Mouse (Mus musculus) lung, adult 2 months (tissue): Measurements from ENCODE around the gene Lamb2. TPM values are rescaled to one million over a fixed set of nuclear protein-coding genes. Genes with fewer than 3 reads are reported as not detected.

ENCODE experiments used
- DNase-seq: peaks from one replicate; pipeline ENCODE4 v3.0.0; 2022
- H3K4me1 ChIP-seq: fragments of 200-500 bp; 2 replicates; pipeline ENCODE4 v1.6.1; 2011; ENCODE audit warnings: low read length; ENCODE audit not compliant: control insufficient read depth, insufficient read depth
- H3K4me3 ChIP-seq: fragments of 200-500 bp; replicated peaks from 2 replicates; pipeline ENCODE3; 2011; ENCODE audit warnings: low read depth, mild to moderate bottlenecking, control low read depth, low read length; ENCODE audit errors: extremely low read depth
- CTCF ChIP-seq: fragments of 200-500 bp; IDR thresholded peaks from 2 replicates; pipeline ENCODE4 v1.5.1; 2011; ENCODE audit warnings: mild to moderate bottlenecking, low read length, control low read depth; ENCODE audit not compliant: insufficient read depth
- POLR2A ChIP-seq: fragments of 200-500 bp; IDR thresholded peaks from 2 replicates; pipeline ENCODE4 v1.6.1; 2011; ENCODE audit warnings: low read depth, mild to moderate bottlenecking, control low read depth, low read length, borderline replicate concordance; ENCODE audit errors: extremely low read depth
- WGBS: fragments of 180-500 bp; shearing (Covaris S2); methylation state at CpG from one replicate; pipeline ENCODE4 v1.1.7; 2018; 5-methylcytosine and 5-hydroxymethylcytosine counted together
- polyA plus RNA-seq: library from polyadenylated mRNA; depleted of rRNA; stranded (reverse); fragments of >200 nt; gene quantifications from 2 replicates; pipeline ENCODE4 v1.2.3, GENCODE M21; 2012

The Lamb2 gene
- polyA plus RNA-seq, 1 experiment = 231 TPM

DNA sequence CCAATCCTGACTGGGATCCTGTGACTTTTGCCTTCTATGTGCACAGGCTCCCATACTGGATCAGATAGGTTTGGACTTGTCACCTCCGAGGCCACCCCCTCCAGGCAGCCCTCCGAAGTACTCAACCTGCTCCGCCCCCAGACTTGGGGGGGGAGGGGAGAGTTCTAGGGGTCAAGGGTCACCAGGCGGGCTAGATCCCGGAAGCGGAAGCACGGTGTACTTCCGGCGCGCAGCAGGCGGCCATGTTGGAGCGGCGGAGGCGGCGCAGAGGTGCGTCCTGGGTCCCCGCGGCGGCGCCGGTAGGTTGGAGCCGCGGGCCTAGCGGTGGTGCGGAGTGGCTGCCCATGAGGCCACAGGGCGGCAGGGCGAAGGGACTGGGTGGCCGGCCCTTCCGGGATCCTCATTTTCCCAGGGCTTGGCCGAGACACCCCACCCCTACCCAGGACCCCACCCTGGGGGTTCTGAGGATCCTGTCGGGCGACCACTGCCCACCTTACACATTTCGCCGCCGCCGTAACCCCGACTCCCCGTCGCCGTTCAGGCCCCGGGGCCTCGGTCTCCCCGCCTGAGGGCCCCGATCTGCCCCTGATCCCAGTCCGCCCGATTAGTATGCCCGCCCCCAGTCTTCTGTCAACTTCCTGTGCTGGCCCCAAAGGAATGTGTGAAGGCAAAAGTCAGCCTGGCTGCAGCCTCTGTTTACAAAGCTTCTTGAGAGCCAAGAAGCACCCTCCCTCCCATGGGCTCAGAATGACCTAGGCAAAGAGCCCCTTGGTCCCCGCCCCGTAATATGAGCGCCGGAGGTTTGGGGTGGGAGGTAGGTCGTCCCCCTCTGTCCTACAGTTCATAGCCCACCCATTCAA is 19.0 kb upstream of the Lamb2 start, which contains the start of gene Ccdc71:
Gene Ccdc71, plus strand, starts transcription at position 209 of the 860 bp plus-strand sequence.
- TF ChIP-seq POLR2A (peak; percentile 76; the same call in 1 of the 2 replicates), CTCF (no peak)
- under 1% methylated on average over 48 of the region's 52 CpGs for WGBS
- Histone ChIP-seq H3K4me3 (peak within 1 kb of the TSS; percentile 82), H3K4me1 (peaks cover 14% of the 10 kb centered on the region)
- DNase-seq = peak; percentile 86

DNA sequence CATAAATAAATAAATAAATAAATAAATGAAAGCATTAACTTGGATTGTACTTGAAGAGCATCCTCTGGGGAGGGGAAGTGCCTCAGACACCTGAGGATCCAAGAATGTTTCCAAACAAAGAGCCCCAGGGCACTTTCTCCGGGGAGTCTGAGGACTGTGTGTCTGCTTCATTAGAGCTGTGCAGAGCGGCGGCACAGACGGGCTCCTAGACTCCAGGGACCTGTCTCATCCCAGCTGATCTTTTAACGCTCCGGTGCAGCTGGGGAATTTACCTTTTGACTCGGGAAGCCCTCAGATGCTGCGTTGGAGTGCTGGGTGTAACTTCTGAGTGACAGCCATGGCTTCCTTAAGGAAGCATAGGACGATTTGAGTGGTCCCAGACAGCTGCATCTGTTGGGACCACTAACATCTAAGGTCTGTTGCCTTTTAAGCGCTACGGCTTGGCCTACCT is 18.3 kb upstream of the Lamb2 start, which contains the start of gene Klhdc8b:
Gene Klhdc8b, minus strand, starts transcription at position 401 of the 451 bp plus-strand sequence.
- peaks cover 14% of the 10 kb centered on the region for H3K4me1 ChIP-seq
- WGBS = 17% methylated on average over 11 of the region's 11 CpGs
- H3K4me3 ChIP-seq = peak within 1 kb of the TSS; percentile 82
- TF ChIP-seq CTCF = no peak
- TF ChIP-seq POLR2A = no peak
- no peak for DNase-seq

DNA sequence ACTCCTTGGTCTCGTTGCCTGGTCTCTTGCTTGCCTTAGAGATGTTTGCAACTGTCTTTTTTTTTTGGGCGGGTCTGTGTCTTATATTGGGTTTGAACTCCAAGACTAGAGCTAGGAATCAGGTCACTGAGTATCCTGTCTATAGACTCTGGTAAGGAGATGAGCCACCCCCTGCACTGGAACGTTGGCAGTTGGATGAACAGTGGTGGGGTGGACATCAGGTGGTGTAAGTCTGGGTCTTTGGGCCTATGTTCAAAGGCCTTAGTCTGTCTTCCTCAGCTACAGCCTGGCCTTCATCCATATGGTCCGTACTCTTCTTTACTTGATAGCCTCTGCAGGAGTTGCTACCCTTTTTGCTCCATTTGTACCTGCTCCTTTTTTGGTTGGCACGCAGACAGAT is 17.9 kb upstream of the Lamb2 start:
- TF ChIP-seq POLR2A = no peak
- peaks cover 14% of the 10 kb centered on the region for H3K4me1 ChIP-seq
- peak overlapping the region; percentile 14 for H3K4me3 ChIP-seq
- 69% methylated on average over 5 of the region's 5 CpGs for WGBS
- no peak for DNase-seq

DNA sequence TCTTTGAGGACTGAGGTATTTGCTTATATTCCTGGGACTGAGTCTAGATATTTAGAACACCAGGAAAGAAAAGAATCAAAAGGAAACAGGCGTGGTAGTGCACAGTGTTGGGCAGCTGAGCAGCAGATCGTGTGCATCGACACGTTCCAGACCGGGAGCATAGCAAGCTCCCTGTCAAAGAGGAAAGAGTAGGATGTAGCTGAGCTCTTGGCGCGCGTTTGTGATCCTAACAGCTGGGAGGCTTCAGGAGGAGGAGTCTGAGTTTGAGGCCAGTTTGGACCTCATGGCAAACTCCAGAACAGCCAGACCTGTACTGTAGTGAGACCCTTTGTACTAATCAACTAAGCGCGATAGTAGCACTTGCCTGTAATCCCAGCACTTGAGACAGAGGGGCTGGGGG is 17.3 kb upstream of the Lamb2 start:
- peak overlapping the region; percentile 34 for H3K4me3 ChIP-seq
- TF ChIP-seq POLR2A (peak; percentile 43; the same call in 1 of the 2 replicates), CTCF (no peak)
- peak; percentile 20 for DNase-seq
- 41% methylated on average over 10 of the region's 10 CpGs for WGBS
- peaks cover 14% of the 10 kb centered on the region for H3K4me1 ChIP-seq

DNA sequence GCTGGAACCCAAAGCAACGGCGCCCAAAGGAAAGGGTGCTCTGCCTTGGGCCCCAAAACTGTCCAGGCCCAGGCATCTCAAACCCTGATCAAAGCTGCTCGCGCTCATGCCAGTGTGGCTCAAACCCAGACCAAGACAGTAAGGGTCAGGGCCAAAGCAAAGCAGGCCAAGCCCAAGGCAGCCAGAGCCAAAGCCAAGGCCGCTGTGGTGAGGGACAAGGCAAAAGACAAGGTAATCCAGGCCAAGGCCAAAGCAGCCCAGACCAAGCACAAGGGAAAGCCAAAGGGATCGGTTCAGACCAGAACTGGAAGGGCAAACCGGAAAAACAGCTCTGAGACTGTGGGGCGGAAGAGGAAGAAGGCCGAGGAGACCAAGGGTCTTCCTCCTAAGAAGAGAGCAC is 15.8 kb upstream of the Lamb2 start:
- TF ChIP-seq POLR2A (no peak), CTCF (no peak)
- WGBS = 88% methylated on average over 9 of the region's 9 CpGs
- no peak for DNase-seq
- H3K4me3 ChIP-seq = no peak overlapping the region
- H3K4me1 ChIP-seq = peaks cover 14% of the 10 kb centered on the region

DNA sequence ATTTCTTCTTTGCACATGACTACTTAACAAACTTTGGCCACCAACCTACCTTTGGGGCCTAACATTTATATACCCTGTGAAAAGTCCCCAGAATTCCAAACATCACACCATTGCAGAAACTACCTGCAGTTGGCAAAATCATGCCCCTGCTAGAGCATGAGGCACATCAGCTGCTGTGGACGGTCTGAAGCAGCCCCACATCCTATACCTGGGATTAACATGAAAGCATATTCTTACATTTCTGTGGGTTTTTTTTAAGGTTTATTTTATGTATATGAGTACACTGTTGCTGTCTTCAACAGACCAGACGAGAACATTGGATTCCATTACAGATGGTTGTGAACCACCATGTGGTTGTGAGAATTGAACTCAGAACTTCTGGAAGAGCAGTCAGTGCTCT is 13.3 kb upstream of the Lamb2 start:
- TF ChIP-seq CTCF (no peak), POLR2A (no peak)
- DNase-seq = no peak
- WGBS = 88% methylated on average over 2 of the region's 2 CpGs
- no peak overlapping the region for H3K4me3 ChIP-seq
- H3K4me1 ChIP-seq = peaks cover 14% of the 10 kb centered on the region

DNA sequence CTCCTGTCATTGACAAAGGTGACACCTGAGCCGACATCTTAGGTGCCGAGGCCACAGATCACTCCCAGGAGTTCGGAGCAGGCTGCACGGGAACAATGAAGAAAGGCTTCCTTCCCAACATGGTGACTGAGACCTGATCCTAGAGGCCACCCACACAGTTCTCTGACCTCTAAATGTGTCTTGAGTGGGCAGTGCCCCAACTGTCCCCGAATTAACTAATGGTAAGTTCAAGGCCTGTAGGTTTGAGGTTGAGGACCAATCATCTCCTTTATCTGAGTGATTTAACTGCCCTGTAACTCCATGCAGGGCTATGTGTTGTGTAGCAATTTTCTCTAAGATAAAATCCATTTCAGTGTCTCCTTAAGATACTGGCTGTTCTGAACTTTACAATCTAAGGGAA is 10.1 kb upstream of the Lamb2 start:
- H3K4me1 ChIP-seq = no peaks in the 10 kb centered on the region
- DNase-seq = no peak
- H3K4me3 ChIP-seq = no peak overlapping the region
- WGBS = 49% methylated on average over 5 of the region's 5 CpGs
- no peak for TF ChIP-seq POLR2A
- TF ChIP-seq CTCF = no peak

DNA sequence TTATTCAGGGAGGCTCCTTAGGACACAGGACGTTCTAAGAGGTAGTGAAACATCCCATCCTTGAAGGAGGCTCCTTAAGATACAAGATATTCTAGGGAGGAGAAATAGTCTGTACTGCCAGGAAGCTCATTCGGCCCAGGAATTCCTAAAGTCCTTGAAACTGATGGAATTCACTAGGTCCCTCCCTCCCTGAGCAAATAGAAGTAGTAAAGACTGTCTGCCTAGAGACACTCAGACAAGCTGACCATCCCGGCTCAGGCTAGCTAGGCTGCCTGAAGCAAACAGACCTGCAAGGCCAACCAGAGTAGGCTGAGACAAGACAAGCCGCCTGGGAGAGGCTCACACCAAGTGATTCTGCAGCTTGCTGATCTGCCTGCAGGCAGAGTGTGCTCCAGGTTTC is 9.7 kb upstream of the Lamb2 start:
- WGBS = 42% methylated on average over 4 of the region's 4 CpGs
- Histone ChIP-seq H3K4me3 (no peak overlapping the region), H3K4me1 (no peaks in the 10 kb centered on the region)
- DNase-seq = no peak
- TF ChIP-seq CTCF (no peak), POLR2A (no peak)

DNA sequence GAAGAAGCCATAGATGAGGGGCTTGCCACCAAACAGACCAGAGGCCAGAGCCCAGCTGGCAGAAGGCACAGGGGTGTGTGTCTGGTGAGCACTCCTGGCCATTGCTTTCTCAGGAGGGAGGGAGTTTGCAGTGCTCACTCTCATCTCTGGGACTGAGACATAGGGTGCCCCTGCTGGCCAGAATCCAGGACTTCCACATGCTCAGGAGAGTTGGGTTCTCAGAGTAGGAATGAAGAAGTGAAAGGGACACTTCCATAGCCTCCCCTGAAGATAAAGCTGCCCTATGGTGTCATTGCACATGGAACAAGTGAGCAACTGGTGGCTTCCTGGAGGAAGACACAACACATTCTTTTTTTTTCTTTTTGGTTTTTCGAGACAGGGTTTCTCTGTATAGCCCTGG is 5.0 kb upstream of the Lamb2 start:
- WGBS = 25% methylated on average over 1 of the region's 1 CpGs
- Histone ChIP-seq H3K4me1 (peaks cover 4% of the 10 kb centered on the region), H3K4me3 (no peak overlapping the region)
- TF ChIP-seq CTCF (no peak), POLR2A (no peak)
- no peak for DNase-seq
